Mouse (Mus musculus): ENCODE data around the gene Stac3. TPM values are rescaled to one million over a fixed set of nuclear protein-coding genes. Genes with fewer than 3 reads are reported as not detected.
A peak's percentile ranks its signal among the peaks of the same experiment; 100 is the strongest.

The Stac3 gene
- 0.39 and 0.50 TPM in 2 replicates for polyA plus RNA-seq (2014; fragmentation: Nextera tagmentation; extraction: Ambion mirVana)

DNA sequence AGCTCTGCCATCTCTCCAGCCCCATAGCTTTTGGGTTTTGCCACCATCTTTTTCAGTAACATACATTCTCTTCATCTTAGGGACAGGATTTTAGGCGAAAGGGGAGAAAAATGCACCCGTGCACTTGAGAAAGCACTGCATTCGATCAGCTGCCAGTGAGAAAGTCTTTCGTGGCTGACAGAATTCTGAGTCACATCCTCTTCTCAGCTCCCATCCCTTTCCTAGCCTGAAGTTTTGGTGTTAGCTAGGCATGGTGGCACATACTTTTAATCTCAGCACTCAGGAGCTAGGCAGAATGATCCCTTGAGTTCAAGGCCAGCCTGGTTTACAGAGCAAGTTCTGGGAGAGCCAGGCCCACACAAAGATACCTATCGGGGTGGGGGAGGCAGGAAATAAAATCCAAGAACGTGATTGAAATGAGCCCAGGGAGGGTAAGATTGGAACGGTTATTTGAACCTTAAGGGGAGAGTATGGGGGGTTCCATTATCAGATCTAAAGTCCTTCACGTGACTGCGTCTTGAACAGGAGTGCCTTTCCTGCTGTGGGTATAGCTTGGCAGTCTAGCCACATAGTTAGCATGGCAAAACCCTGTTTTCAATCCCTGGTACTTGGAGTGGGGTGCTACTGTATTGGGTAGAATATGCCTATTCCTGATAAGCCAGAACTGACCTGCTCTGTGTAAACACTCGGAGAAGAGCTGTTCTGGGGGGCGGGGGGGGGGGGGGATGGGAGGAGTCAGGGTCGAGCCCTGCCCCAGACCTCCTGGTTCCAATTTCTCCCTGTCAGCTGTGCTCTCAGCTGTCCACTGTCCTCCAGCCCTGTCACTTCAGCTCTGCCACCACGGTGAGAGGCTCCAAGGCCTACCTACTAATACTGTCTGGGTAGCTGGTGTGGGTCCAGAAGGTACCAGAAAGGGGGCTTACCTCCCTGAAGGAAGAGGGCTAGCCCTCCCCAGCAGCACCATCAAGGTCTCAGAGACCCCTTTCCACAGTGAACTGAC, at the start of gene Stac3:
TSS of gene Stac3 (plus strand) at position 793 of the 1,000 bp plus-strand sequence.
- H3K9me3 ChIP-seq (ENCODE audit: control insufficient read depth, low read length), result no peaks in the 10 kb centered on the region
- no peak within 1 kb of the TSS for H3K4me3 ChIP-seq (ENCODE audit: low read length)
- peaks cover 36% of the 10 kb centered on the region for H3K36me3 ChIP-seq (ENCODE audit: control insufficient read depth, insufficient read depth, low read length)
- no peak within 1 kb of the TSS for H3K9ac ChIP-seq (ENCODE audit: low read depth, low read length)
- 0 out of 2 replicates have a peak, but pooled peaks have one; percentile 36 for ATAC-seq (ENCODE audit: low FRiP score, low TSS enrichment)
- no peak within 1 kb of the TSS for H3K4me2 ChIP-seq (replicated peaks; ENCODE audit: low read depth, low read length)
- H3K27ac ChIP-seq (ENCODE audit: low read depth, low read length), result no peak within 1 kb of the TSS
- 60% methylated on average over 11 of the region's 13 CpGs for WGBS
- no peaks in the 10 kb centered on the region for H3K4me1 ChIP-seq (ENCODE audit: control insufficient read depth, insufficient read depth, low read length)
- H3K27me3 ChIP-seq (ENCODE audit: control insufficient read depth, insufficient read depth, low read length), result no peaks in the 10 kb centered on the region

DNA sequence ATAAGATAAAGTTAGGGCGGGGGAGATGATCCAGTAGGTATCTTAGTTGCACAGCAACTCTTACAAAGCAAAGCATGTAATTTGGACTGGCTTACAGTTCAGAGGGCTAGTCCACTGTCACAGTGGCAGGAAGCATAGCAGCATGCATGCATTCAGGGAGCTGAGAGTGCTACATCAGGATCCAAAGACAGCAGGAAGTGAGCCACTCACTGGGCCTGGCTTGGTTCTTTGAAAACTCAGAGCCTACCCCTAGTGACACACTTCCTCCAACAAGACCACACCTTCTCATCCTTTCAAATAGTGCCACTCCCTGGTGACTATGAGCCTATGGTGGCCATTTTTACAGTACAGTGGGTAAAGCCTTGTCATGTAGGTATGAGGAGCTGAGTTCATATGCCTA, 47.8 kb upstream of the Stac3 start:
- 100% methylated on average over 1 of the region's 1 CpGs for WGBS
- H3K27me3 ChIP-seq (ENCODE audit: control insufficient read depth, insufficient read depth, low read length), result no peaks in the 10 kb centered on the region
- no peak overlapping the region for H3K27ac ChIP-seq (ENCODE audit: low read depth, low read length)
- H3K9me3 ChIP-seq (ENCODE audit: control insufficient read depth, low read length), result no peaks in the 10 kb centered on the region
- no peak overlapping the region for H3K9ac ChIP-seq (ENCODE audit: low read depth, low read length)
- ATAC-seq (ENCODE audit: low FRiP score, low TSS enrichment), result no peak
- H3K4me2 ChIP-seq (replicated peaks; ENCODE audit: low read depth, low read length), result no peak overlapping the region
- H3K4me3 ChIP-seq (ENCODE audit: low read length), result no peak overlapping the region
- peaks cover 63% of the 10 kb centered on the region for H3K36me3 ChIP-seq (ENCODE audit: control insufficient read depth, insufficient read depth, low read length)
- no peaks in the 10 kb centered on the region for H3K4me1 ChIP-seq (ENCODE audit: control insufficient read depth, insufficient read depth, low read length)

DNA sequence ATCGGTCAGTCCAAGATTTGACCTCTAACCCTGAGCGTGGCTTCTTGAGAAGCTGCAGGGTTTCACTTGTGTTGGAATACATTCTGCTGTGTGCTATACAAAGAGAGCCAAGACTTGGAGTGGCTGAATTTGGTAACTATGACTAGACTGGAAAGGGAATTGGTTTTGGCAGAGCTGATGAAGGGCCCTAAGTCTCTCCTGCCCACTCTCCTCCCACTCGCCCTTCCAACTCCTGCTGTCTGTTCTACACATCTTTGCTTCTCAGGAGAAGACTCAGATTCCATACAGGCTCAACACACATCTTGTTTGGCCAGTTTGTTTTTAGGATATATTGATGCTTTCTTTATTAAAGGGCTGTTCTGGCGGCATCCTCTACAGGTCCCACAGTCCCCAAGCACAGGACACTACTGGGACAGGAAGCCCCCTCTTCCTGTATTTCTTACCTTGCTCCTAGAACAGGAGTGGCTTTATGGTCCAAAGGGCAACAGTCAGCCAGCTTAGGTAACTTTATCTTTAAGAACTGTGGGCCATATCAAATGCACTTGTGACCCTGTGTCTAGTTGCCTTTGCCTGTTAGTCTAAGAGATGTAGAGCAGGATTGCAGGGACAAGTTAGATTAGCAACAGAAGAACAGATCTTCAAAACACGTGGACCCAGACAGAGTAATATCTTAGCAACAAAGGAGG, 38.9 kb upstream of the Stac3 start:
- Histone ChIP-seq H3K36me3 (ENCODE audit: control insufficient read depth, insufficient read depth, low read length) (peaks cover 62% of the 10 kb centered on the region), H3K4me1 (ENCODE audit: control insufficient read depth, insufficient read depth, low read length) (no peaks in the 10 kb centered on the region), H3K9me3 (ENCODE audit: control insufficient read depth, low read length) (no peaks in the 10 kb centered on the region), H3K27ac (ENCODE audit: low read depth, low read length) (no peak overlapping the region), H3K27me3 (ENCODE audit: control insufficient read depth, insufficient read depth, low read length) (no peaks in the 10 kb centered on the region), H3K9ac (ENCODE audit: low read depth, low read length) (no peak overlapping the region), H3K4me2 (replicated peaks; ENCODE audit: low read depth, low read length) (no peak overlapping the region), H3K4me3 (ENCODE audit: low read length) (no peak overlapping the region)
- no peak for ATAC-seq (ENCODE audit: low FRiP score, low TSS enrichment)
- 83% methylated on average over 5 of the region's 5 CpGs for WGBS

DNA sequence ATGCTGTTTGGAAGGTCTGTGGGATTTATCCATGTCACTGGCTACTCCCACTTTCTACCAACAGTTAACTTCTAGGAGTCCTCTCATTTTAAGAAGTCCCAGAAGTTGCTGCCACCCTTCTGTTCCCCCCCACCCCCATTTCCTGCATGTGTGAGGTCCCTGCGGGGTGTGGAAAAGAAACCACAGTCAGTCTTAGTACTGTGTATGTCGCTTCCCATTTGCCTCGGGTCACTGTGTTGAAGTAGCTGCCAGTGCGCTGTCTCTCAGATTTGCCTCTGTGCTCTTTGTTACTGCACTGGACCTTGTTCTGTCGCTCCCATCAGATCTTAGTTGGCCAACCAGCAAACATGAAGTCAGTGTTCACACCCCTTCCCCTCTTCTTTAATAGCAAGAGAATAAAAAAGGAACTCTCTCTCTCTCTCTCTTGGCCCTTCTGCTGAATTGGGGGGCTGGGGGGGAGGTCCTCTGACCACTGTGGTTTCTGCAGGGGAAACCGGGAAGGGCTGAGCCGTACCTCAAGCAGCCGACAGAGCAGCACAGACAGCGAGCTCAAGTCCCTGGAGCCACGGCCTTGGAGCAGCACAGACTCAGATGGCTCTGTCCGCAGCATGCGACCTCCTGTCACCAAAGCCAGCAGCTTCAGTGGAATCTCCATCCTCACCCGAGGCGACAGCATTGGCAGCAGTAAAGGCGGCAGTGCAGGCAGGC, 30.1 kb upstream of the Stac3 start:
- Histone ChIP-seq H3K27me3 (ENCODE audit: control insufficient read depth, insufficient read depth, low read length) (no peaks in the 10 kb centered on the region), H3K4me2 (replicated peaks; ENCODE audit: low read depth, low read length) (no peak overlapping the region), H3K4me3 (ENCODE audit: low read length) (no peak overlapping the region), H3K4me1 (ENCODE audit: control insufficient read depth, insufficient read depth, low read length) (0 out of 2 replicates have a peak, but pooled peaks cover 3% of the 10 kb centered on the region), H3K9me3 (ENCODE audit: control insufficient read depth, low read length) (no peaks in the 10 kb centered on the region), H3K27ac (ENCODE audit: low read depth, low read length) (no peak overlapping the region), H3K36me3 (ENCODE audit: control insufficient read depth, insufficient read depth, low read length) (peaks cover 28% of the 10 kb centered on the region), H3K9ac (ENCODE audit: low read depth, low read length) (no peak overlapping the region)
- WGBS, result 62% methylated on average over 15 of the region's 15 CpGs
- ATAC-seq (ENCODE audit: low FRiP score, low TSS enrichment), result no peak

DNA sequence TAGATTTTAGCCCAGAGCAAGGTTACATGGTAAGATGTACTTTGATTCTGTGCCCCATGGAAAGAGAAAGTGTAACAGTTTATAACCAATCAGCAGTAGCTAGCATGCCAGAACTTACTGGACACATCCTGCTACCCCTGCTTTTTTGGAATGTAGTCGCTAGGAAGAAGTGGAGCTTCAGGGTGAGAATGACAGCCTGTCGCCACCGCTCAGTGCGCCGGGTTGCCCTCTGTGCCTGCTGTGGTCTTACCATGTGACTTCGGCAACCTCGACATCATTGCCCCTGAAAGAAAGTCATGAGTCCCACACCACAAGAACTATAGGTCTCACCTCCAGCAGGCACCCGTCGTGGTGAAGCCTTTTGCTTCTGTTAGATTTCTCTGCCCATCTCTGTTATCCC, 28.8 kb upstream of the Stac3 start:
- Histone ChIP-seq H3K9ac (ENCODE audit: low read depth, low read length) (no peak overlapping the region), H3K27me3 (ENCODE audit: control insufficient read depth, insufficient read depth, low read length) (no peaks in the 10 kb centered on the region), H3K4me1 (ENCODE audit: control insufficient read depth, insufficient read depth, low read length) (peaks cover 4% of the 10 kb centered on the region; the same call in 1 of the 2 replicates), H3K36me3 (ENCODE audit: control insufficient read depth, insufficient read depth, low read length) (peaks cover 38% of the 10 kb centered on the region), H3K27ac (ENCODE audit: low read depth, low read length) (no peak overlapping the region), H3K4me2 (replicated peaks; ENCODE audit: low read depth, low read length) (no peak overlapping the region), H3K4me3 (ENCODE audit: low read length) (no peak overlapping the region), H3K9me3 (ENCODE audit: control insufficient read depth, low read length) (no peaks in the 10 kb centered on the region)
- WGBS, result 87% methylated on average over 9 of the region's 9 CpGs
- ATAC-seq (ENCODE audit: low FRiP score, low TSS enrichment), result no peak

DNA sequence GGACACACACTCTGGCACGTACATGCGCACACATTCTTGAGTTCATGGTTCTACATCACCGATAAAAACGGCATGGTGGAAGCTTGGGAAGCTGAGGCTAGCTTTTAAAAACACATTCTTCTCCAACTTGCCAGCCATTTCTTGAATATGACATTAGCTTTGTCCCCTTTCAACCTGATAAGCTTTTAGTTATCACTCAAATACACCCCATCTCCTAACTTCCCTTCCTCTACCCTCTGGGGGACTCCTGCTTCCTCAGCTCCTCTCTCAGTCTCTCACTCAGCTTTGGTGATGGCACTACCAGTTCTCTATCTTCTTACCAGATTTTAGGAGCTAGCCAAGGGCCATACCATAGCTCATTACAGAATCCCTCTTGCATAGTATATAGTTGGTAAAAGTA, 26.3 kb upstream of the Stac3 start:
- Histone ChIP-seq H3K4me1 (ENCODE audit: control insufficient read depth, insufficient read depth, low read length) (peaks cover 4% of the 10 kb centered on the region; the same call in 1 of the 2 replicates), H3K4me3 (ENCODE audit: low read length) (no peak overlapping the region), H3K9ac (ENCODE audit: low read depth, low read length) (no peak overlapping the region), H3K27me3 (ENCODE audit: control insufficient read depth, insufficient read depth, low read length) (no peaks in the 10 kb centered on the region), H3K4me2 (replicated peaks; ENCODE audit: low read depth, low read length) (no peak overlapping the region), H3K27ac (ENCODE audit: low read depth, low read length) (no peak overlapping the region), H3K36me3 (ENCODE audit: control insufficient read depth, insufficient read depth, low read length) (peaks cover 33% of the 10 kb centered on the region), H3K9me3 (ENCODE audit: control insufficient read depth, low read length) (no peaks in the 10 kb centered on the region)
- ATAC-seq (ENCODE audit: low FRiP score, low TSS enrichment), result no peak
- WGBS, result 97% methylated on average over 4 of the region's 4 CpGs

DNA sequence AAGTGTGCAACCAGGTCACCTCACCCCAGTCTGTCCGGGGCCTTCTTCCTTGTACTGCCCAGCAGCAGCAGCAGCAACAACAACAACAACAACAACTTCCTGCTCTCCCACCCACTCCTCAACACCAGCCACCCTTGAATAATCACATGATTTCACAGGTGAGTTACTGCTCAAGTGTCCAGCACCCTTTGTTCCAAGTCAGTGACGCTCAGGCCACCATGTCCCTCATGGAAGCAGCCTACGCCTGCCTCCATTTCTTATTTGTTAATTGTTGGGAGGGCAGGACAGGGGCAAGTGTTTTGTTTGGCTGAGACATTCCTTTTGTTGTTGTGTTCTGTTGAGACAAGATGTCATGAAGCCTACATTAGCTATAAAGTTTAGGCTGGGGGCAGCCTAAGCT, 24.9 kb upstream of the Stac3 start:
- WGBS, result 54% methylated on average over 3 of the region's 3 CpGs
- H3K4me3 ChIP-seq (ENCODE audit: low read length), result no peak overlapping the region
- H3K9ac ChIP-seq (ENCODE audit: low read depth, low read length), result no peak overlapping the region
- H3K27me3 ChIP-seq (ENCODE audit: control insufficient read depth, insufficient read depth, low read length), result no peaks in the 10 kb centered on the region
- H3K9me3 ChIP-seq (ENCODE audit: control insufficient read depth, low read length), result no peaks in the 10 kb centered on the region
- ATAC-seq (ENCODE audit: low FRiP score, low TSS enrichment), result peak; percentile 60
- H3K27ac ChIP-seq (ENCODE audit: low read depth, low read length), result no peak overlapping the region
- H3K4me1 ChIP-seq (ENCODE audit: control insufficient read depth, insufficient read depth, low read length), result peaks cover 4% of the 10 kb centered on the region; the same call in 1 of the 2 replicates
- peaks cover 33% of the 10 kb centered on the region for H3K36me3 ChIP-seq (ENCODE audit: control insufficient read depth, insufficient read depth, low read length)
- no peak overlapping the region for H3K4me2 ChIP-seq (replicated peaks; ENCODE audit: low read depth, low read length)

DNA sequence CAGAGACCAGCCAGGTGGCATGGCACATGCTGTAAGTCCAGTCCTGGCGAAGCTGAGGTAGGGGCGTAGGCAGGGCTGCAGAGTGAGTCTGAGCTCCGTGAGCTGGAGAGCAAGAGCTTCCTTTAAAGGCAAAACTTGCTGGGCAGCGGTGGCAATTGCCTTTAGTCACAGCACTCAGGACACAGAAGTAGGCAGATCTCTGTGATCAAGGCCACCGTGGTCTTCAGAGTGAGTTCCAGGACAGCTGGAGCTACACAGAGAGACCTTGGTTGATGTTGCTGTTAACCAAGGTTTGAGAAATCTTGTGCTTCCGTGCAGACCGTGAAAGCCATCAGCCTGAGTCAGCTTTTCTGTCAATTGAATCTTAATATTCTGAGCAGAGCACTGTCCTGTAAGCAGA, 24.2 kb upstream of the Stac3 start:
- peaks cover 4% of the 10 kb centered on the region; the same call in 1 of the 2 replicates for H3K4me1 ChIP-seq (ENCODE audit: control insufficient read depth, insufficient read depth, low read length)
- 71% methylated on average over 7 of the region's 7 CpGs for WGBS
- peak overlapping the region; percentile 39; the same call in 1 of the 2 replicates for H3K27ac ChIP-seq (ENCODE audit: low read depth, low read length)
- no peaks in the 10 kb centered on the region for H3K27me3 ChIP-seq (ENCODE audit: control insufficient read depth, insufficient read depth, low read length)
- H3K4me3 ChIP-seq (ENCODE audit: low read length), result no peak overlapping the region
- H3K9ac ChIP-seq (ENCODE audit: low read depth, low read length), result no peak overlapping the region
- H3K9me3 ChIP-seq (ENCODE audit: control insufficient read depth, low read length), result no peaks in the 10 kb centered on the region
- peaks cover 36% of the 10 kb centered on the region for H3K36me3 ChIP-seq (ENCODE audit: control insufficient read depth, insufficient read depth, low read length)
- no peak overlapping the region for H3K4me2 ChIP-seq (replicated peaks; ENCODE audit: low read depth, low read length)
- peak; percentile 22 for ATAC-seq (ENCODE audit: low FRiP score, low TSS enrichment)
